Mouse (Mus musculus) adrenal gland, postnatal 14 days (tissue): ENCODE data around the gene Gldn. TPM values are rescaled to one million over a fixed set of nuclear protein-coding genes. Genes with fewer than 3 reads are reported as not detected.
A peak's percentile ranks its signal among the peaks of the same experiment; 100 is the strongest.

Source experiments
- DNase-seq: peaks from one replicate; pipeline ENCODE4 v3.0.0; 2021; ENCODE audit warnings: mixed read lengths
- long read RNA-seq, 2 experiments: library from polyadenylated mRNA; stranded (forward); transcript quantifications; one replicate each; pipeline ENCODE4 v2.0.0; 2021
- total RNA-seq: library from RNA; stranded (reverse); gene quantifications from 2 replicates; pipeline ENCODE4 v1.2.3, GENCODE M21; 2021

The Gldn gene
- total RNA-seq, result 5.3 and 5.4 TPM in 2 replicates
- long read RNA-seq, experiment 1, result 0 reads
- long read RNA-seq, experiment 2, partial matches to known transcripts, result 0 of 2 reads
- long read RNA-seq, experiment 2, other reads (novel, unspliced or antisense), result 2 of 2 reads

- DNase-seq, result peak; percentile 57
These were observed at the start of gene Gldn for GRCm38 (mm10) chr9:54286331-54286987. Gene Gldn (plus strand): TSS chr9:54286486.

GRCm38 (mm10) chr9:54244869-54245665 is 41.2 kb upstream of the Gldn start:
- DNase-seq, result no peak

DNA sequence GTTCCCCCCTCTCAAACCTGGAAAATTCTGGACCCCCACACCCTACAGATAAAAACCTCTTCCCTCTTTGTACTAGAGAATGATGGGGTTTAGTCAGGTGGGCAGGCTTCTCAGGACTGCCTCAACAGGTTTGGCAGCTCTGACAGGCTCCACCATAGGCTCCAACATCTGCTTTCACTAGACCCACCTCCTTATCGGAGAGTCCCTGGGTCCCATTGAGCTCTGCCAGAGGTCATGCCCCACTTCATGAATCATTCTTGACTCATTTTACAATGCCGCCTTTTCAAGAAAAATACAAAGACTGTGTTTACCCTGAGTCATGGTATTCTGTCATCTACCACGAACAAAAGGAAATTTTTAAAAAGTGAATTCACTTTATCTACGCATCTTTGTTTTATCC is 21.5 kb upstream of the Gldn start:
- DNase-seq, result no peak

DNA sequence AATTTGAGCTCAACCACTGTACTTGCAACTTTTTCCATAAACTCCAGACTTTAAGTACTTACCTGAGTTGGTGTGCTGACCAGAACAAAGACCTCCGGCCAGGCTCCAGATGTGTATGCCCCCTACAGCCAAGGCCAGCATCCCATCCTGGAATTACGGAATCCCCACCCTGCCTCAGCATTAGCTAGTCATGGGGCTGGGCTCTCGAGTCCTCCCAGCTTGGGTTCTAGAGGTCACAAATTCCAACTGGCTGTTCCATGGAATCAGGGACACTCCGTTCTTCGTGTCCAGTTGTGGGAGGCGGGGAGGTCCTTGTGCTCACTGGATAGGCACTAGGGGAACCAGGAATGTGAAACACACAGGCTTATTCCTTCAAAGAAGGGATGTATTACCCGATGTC is 18.3 kb upstream of the Gldn start, which contains the start of gene Cyp19a1:
Gene Cyp19a1, minus strand, starts transcription at position 101 of the 400 bp plus-strand sequence.
- no peak for DNase-seq

GRCm38 (mm10) chr9:54269987-54270386 is 16.3 kb upstream of the Gldn start:
- DNase-seq, result no peak

- DNase-seq, result peak; percentile 23
These were observed 15.4 kb upstream of the Gldn start for GRCm38 (mm10) chr9:54270889-54271288.

GRCm38 (mm10) chr9:54275283-54275682 is 11.0 kb upstream of the Gldn start:
- DNase-seq, result no peak

DNA sequence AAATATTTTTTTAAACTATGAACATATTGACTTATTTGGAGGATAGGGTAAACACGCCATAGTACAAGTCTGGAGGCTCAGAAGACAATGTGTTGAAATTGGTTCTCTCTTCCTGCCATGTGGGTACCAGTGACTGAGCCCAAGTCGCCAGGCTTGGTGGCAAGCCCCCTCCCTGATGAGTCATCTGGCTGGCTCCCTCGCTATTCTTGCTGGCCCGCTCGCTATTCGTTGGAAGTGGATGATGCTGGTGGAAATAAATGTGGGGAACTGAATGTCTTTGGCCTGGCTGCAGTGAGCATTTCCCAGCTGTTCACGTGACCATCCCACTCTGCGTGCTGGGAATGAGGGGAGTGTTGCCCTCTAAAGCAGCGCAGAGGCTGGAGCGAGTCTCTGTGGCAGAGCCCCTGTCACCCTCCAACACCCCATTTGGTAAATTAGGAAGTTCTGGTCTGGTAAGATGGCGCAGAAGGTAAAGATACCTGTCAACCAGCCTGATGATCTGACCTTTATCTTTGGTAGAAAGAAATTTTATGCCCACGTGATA is 7.2 kb upstream of the Gldn start:
- no peak for DNase-seq

DNA sequence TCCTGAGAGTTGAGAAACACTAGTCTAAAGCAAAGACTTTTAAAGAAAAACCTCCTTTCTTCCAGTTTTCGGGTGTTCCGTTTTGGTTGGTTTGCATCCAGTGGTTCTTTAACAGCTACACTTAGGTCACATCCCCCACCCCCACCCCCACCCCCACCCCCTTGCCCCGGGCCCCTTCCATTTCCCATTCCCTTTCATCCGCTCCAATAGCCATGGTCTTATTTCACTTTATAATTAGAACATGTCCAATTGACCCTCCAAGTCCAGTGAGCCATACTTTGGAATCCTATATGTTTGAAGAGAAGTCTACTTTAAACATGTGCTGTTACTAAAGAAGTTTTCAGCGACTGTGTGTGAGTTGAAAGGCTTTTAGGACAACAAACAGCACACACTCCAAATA is 1.5 kb downstream of the Gldn start:
- DNase-seq, result no peak

- DNase-seq, result no peak
These were observed 13.1 kb downstream of the Gldn start for GRCm38 (mm10) chr9:54299389-54299788.

DNA sequence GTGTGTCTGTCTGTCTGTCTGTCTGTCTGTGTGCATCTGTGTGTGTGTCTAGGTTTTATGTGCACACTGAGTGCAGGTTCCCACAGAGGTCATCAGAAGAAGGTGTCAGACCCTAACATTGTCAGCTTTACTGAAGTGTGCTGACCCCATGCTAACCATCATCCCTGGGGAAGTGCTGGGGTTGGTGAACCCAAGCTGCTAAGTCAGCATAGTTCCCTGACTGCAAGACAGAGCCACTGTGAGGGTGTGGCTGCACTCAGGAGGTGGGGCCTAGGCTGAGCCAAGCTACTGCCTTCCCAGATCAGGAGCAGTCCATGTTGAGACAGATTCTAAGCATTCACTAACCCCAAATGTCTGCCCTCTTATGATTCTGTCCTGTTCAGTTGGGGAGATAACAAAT is 13.5 kb downstream of the Gldn start:
- DNase-seq, result peak; percentile 25

GRCm38 (mm10) chr9:54301255-54301654 is 15.0 kb downstream of the Gldn start:
- peak; percentile 35 for DNase-seq

DNA sequence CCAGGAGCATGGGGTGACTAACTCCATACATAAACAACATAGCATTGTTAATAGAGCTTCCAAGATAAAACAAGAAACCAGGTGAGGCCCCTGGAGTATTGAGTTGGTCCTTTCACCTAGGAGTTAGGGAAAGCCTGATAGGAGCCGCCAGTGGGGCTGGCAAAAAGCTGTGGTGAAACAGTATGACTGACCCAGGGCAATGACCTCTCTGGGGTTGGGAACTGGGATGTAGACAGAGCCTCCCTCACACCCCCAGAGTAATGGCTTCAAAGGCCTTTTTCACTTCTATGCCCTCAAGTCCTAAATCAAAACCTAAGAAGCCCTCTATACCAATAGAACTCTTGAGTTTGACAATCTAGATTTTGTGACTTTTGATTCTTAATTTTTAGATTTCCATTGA is 21.9 kb downstream of the Gldn start:
- DNase-seq, result no peak

GRCm38 (mm10) chr9:54308751-54309358 is 22.6 kb downstream of the Gldn start:
- no peak for DNase-seq

DNA sequence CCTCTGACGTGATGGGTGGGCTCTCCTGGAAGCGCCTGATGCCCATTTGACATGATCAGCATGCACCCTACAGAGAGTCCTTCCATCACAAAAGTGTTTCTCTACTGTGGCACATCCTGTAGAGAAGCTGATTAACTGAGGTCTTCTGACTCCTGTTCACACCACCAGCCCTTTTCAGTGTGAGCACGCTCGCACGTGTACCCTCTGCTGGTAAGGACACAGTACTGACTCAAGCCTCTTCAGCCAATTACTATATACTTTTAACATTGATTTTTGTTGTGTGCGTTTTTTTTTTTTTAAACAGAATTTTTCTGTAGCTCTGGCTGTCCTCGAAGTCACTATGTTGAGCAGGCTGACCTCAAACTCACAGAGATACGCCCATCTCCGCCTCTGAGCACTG is 30.1 kb downstream of the Gldn start:
- no peak for DNase-seq

GRCm38 (mm10) chr9:54323456-54323855 is 37.2 kb downstream of the Gldn start:
- DNase-seq, result peak; percentile 23

GRCm38 (mm10) chr9:54329201-54329600 is 42.9 kb downstream of the Gldn start:
- DNase-seq, result no peak

DNA sequence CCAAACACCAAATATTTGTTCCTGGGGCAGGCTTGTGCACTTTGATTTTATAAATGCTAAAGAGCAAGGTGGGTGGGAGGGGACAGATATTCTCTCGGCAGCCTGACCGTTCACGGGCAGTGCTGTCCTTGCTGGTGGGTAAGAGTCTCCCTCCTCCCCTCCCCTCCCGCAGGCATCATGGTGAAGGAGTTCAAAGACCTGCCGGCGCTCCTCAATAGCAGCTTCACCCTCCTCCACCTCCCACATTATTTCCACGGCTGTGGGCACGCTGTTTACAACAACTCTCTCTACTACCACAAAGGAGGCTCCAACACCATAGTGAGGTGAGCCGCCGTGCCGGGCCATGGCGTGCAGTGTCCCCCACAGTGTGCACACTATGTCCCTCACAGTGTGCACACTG is 49.3 kb downstream of the Gldn start:
- DNase-seq, result no peak

DNA sequence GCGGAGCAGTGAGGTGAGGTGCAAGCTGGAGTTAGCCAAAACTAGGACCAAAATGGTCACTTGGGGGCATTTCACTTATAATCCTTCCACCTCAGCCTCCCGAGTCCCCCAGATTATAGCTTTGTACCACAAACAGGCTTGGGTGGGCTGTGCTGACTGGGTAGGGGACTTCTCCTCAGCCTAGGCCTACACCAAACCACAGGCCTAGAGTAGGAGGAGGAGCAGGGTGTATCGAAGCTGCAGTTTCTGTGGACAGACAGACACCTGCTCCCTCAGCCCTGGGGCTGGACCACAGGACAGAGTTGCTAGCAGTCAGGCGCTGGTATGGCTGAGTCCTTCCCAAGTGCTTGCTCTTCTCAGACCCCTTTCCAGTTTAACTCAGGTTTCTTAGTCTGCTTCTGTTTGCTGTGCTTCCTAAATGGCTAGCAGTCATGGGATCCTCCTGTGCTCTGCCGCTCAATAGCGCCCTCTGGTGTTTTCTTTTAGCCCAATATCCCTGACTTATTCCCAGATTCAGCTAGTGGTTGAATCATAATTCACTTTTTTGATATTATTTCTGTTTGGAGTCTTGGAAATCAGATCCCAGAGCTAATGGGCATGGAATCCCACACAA is 50.4 kb downstream of the Gldn start:
- peak; percentile 72 for DNase-seq

GRCm38 (mm10) chr9:54342026-54342425 is 55.7 kb downstream of the Gldn start:
- DNase-seq, result no peak

GRCm38 (mm10) chr9:54356756-54357155 is 70.5 kb downstream of the Gldn start:
- no peak for DNase-seq
